Mouse (Mus musculus) kidney, adult 2 months (tissue): ENCODE results near the gene Marveld1.

Source experiments
- CTCF ChIP-seq: fragments of 200-500 bp; conservative IDR thresholded peaks from 2 replicates; pipeline ENCODE4 v1.5.1; 2011; ENCODE audit warnings: low read depth, mild to moderate bottlenecking, control low read depth, low read length, moderate library complexity, mixed read lengths; ENCODE audit not compliant: insufficient read depth, insufficient read length
- POLR2A ChIP-seq: fragments of 200-500 bp; IDR thresholded peaks from one replicate; pipeline ENCODE4 v1.6.1; 2011; ENCODE audit warnings: low read depth, low read length, control low read depth

DNA sequence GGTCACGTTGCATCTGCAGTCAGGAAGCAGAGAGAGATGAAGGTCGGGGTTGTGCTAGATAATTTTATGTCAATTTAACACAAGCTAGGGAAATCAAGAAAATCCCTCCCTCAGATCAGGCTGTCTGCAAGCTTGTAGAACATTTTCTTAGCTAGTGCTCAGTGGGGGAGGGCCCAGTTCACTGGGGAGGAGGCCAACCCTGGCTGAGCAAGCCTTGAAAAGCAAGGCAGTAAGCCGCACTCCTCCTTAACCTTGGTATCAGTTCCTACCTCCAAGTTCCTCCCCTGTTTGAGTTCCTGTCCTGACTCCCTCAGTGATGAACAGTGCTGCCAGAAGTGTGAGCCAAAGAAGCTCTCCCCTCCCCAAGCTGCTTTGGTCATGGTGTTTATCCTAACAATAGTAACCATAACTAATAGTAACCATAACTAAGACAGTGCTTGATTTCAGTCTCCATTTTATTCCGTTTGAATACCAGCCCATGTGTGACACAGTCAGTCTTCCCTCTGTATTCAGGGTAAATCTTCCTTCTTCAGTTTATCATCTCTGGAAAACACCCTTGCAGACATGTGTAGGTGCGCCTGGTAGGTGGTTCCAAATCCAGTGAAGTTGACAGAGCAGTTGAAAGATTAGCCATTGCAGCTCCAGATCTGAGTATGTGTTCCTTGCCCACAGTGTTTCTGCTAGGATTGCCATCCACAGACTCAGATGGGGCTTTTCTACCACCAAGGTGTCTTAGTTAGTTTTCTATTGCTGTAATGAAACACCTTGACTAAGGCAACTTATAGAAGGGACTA is 7.3 kb upstream of the Marveld1 start:
- TF ChIP-seq CTCF (no peak), POLR2A (no peak)
